Mouse (Mus musculus) lung, adult 2 months (tissue): ENCODE data around the gene Gsg1.

Experiments used
- CTCF ChIP-seq: fragments of 200-500 bp; IDR thresholded peaks from 2 replicates; pipeline ENCODE4 v1.5.1; 2011; ENCODE audit warnings: mild to moderate bottlenecking, low read length, control low read depth; ENCODE audit not compliant: insufficient read depth
- POLR2A ChIP-seq: fragments of 200-500 bp; IDR thresholded peaks from 2 replicates; pipeline ENCODE4 v1.6.1; 2011; ENCODE audit warnings: low read depth, mild to moderate bottlenecking, control low read depth, low read length, borderline replicate concordance; ENCODE audit errors: extremely low read depth

- TF ChIP-seq POLR2A, result no peak
- TF ChIP-seq CTCF, result no peak
Measured at GRCm38 (mm10) chr6:135203737-135204136, 50.4 kb downstream of the Gsg1 start.
